Mouse (Mus musculus) c-Kit-positive CD71-positive TER-119-positive erythroid progenitor cells, embryonic 14.5 days (primary cell): ENCODE data around the gene Ap1m1.

Source experiments
- DNase-seq: peaks from one replicate; pipeline ENCODE4 v3.0.0-alpha.2; 2013; ENCODE audit warnings: low spot score

Ap1m1 gene

GRCm38 (mm10) chr8:72259862-72260261, 20.0 kb downstream of the Ap1m1 start:
- no peak for DNase-seq

- DNase-seq: no peak
Measured at GRCm38 (mm10) chr8:72260585-72260984, 20.8 kb downstream of the Ap1m1 start.

DNA sequence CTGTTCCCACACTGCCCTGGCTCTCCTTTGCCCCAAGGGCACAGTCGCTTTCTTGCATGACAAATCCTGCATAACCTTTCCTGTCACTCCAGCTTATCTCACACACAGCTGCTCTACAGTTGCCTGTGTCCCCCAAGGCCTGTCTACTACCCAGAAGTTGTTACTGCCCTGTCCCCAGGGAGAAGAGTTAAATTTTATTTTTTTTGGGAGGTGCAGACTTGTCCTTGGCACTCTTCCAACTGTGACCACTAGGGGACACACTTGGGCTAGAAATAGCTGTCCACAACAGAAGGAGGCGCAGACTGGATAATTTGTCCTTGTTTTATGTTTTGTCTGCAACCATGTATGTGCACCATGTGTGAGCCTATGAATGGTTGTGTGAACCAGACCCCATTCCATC, 21.2 kb downstream of the Ap1m1 start:
- peak; percentile 61 for DNase-seq

GRCm38 (mm10) chr8:72261431-72261830, 21.6 kb downstream of the Ap1m1 start:
- no peak for DNase-seq

GRCm38 (mm10) chr8:72261872-72262271, 22.1 kb downstream of the Ap1m1 start:
- DNase-seq: no peak

GRCm38 (mm10) chr8:72262756-72263155, 22.9 kb downstream of the Ap1m1 start:
- DNase-seq: no peak

- no peak for DNase-seq
Measured at GRCm38 (mm10) chr8:72263451-72263850, 23.6 kb downstream of the Ap1m1 start.

DNA sequence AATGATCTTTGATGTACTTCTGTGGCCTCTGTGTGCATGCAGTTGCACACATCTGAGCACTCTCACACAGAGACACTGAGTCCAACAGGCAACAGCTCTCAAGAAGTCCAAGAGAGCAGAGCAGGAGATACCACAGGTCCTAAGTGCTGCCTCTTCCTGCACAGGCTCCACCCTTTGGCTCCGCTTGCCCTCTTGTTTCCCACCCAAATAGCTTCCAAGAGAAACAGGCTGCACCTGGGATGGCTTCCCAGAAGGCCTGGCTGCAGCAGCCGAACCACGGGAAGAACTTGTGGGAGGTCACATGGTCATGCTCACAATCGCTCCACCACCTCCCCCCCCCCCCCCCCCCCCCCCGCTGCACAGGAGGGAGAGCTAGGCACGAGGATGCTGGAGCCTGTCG, 25.5 kb downstream of the Ap1m1 start:
- DNase-seq: no peak

GRCm38 (mm10) chr8:72266671-72267070, 26.9 kb downstream of the Ap1m1 start:
- DNase-seq: no peak

- DNase-seq: no peak
Measured at GRCm38 (mm10) chr8:72267106-72267505, 27.3 kb downstream of the Ap1m1 start.

GRCm38 (mm10) chr8:72268356-72268755, 28.5 kb downstream of the Ap1m1 start:
- DNase-seq: peak; percentile 47

DNA sequence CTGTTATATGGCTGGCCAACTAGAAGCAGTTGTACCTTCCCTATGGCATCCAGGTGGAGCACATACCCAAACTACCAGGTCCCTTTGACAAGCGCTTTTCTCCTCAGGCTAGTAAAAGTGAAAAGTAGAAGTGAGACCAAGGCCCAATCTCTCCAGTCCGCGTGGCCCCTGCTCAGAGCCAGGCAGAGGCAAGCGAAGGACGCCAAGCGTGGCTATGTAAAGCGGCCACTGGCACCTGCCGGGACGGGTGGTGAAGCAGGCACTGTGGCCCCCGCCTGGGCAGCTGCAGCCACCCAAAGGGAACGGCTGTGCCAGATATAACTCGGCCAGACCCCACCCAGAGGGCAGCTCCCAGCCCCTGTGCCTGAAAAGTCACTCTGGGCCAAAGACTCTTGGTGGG, 30.8 kb downstream of the Ap1m1 start:
- no peak for DNase-seq

DNA sequence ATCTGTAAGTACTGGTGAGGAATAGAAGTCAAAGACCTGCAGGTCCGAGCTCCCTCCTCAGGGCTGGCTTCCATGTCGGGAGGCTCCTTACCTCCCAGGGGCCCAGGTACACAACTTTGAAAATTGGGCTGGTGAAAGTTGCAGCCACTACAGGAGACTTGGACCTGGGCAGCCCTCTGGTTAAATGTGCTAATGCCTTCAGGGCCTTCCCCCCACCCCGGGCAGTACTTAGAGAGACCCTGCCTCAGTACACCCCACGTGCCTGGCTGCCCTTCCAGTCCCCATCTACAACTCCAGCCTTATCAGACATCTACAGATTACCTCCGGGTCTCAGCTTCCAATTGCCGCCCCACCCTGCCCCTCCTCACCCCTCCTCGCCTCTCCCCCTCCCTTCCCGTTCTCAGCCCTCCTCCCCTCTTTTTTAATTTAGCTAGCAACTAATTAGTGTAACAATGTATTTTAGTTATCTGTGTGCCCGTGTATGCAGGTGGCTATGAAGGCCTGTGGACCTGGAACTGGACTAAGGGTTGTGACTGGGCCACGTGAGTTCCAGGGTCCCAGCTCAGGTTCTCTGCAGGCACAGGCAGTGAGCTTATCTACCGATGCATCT, 31.3 kb downstream of the Ap1m1 start:
- no peak for DNase-seq

DNA sequence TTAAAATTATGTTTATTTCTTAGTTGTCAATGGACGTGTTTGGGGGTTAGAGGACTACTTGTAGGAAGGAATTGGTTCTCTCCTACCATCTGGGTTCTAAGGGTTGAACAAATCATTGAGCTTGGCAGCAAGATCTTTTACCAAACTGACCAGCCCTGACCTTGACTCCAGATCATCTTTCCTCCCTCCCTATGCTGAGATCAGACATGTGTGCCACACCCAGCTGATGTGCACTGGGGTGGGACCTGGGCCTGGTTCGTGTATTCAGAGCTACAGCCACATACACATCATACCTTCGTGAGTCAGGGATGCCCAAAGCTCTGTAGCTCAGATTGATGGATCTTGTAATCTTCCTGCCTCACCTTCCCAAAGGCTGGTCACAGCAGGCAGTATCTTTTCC, 31.9 kb downstream of the Ap1m1 start:
- DNase-seq: no peak

DNA sequence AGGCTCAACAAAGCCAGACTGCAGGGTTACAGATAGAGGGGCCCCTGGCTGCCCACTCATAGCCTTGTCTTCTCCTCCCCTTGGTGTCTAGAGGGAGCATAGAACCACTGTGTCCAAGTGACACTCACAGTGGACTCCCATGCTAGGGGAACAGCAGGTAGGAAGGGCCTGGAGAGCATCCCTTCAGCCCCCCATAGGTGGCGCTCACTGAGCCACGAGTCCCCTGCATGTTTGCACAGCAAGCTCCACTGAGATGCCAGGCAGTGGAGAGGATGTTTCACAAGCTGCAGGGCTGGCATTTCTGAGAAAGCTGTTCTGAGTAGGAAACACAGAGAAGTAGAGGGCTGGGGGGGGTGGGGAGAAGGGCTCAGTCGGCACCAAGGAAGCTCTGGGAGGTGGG, 32.5 kb downstream of the Ap1m1 start:
- DNase-seq: no peak

- DNase-seq: no peak
Measured at GRCm38 (mm10) chr8:72273111-72273770, 33.4 kb downstream of the Ap1m1 start.

- no peak for DNase-seq
Measured at GRCm38 (mm10) chr8:72273807-72274206, 34.0 kb downstream of the Ap1m1 start.

- DNase-seq: peak; percentile 37
Measured at GRCm38 (mm10) chr8:72277244-72277643, 37.4 kb downstream of the Ap1m1 start.

DNA sequence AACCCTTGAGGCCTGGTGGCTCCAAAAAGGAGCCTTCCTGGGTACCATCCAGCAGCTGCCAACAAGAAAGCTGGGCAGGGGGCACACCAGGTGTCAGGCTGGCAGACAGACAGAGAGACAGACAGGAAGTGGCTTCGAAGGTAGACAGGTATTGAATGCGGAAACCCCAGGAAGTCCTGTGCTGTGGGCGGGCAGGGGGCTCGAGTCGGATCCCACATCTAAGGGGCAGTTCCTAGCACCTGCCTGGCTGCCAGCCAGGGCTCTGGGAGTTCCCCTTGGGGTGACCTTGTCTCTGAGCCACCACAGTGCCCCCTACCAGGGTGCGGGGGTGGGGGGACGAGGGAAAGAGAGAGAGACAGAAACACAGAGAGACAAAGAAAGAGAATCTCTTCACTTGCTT, 39.3 kb downstream of the Ap1m1 start:
- DNase-seq: no peak

DNA sequence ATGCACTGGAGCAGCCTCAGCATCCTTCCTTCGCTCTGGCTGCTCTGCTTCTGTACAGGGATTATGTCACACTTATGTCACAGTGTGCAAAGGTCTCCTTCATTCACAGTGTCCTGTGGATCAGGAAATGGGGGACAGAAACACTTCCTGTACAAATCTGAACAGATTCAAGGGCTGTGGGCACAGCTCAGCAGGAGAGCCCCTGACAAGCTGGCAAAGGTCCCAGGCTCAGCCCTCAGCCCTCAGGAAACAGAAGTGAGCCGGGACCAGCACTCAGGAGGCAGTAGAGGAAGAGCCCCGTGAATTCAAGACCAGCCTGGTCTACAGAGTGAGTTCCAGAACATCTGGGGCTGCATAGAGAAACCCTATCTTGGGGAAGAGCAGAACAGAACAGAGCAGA, 41.8 kb downstream of the Ap1m1 start:
- no peak for DNase-seq

DNA sequence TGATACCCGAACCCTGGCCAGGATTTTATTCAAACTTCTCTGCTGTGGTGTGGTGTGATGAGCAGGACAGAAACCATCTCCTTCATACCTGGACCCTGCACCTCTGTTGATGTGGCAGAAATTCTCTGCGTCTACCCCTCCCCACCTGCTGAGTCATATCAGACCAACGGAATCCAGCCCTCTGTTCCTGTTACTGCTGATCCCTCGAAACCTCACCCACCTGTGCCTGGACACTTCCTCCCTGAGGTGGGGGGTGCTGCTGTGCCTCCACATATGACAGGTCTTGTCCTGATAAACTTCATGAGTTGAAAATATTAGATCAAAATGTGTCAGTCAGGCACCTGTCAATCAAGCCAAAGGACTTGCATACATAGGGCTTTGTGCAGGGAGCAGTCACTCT, 45.5 kb downstream of the Ap1m1 start:
- no peak for DNase-seq

- no peak for DNase-seq
Measured at GRCm38 (mm10) chr8:72289051-72289450, 49.2 kb downstream of the Ap1m1 start.

- no peak for DNase-seq
Measured at GRCm38 (mm10) chr8:72291104-72291503, 51.3 kb downstream of the Ap1m1 start.

- DNase-seq: no peak
Measured at GRCm38 (mm10) chr8:72293309-72293708, 53.5 kb downstream of the Ap1m1 start.
